Mouse (Mus musculus) midbrain, embryonic 14.5 days (tissue): ENCODE data around the gene Gpr62. TPM values are rescaled to one million over a fixed set of nuclear protein-coding genes. Genes with fewer than 3 reads are reported as not detected.

Source experiments
- polyA plus RNA-seq: library from polyadenylated mRNA; unstranded; fragments of >200 nt; fragmentation: Nextera tagmentation; extraction: Ambion mirVana; gene quantifications from 2 replicates; pipeline ENCODE4 v1.2.1, GENCODE M21; 2014

The Gpr62 gene
- polyA plus RNA-seq, 1 experiment from 2014 or later, result 0.93 TPM

Other genes with a start within 250 kb of the Gpr62 start
- gene Tlr9, start 243.3 kb downstream of the Gpr62 start, polyA plus RNA-seq, result 0.08 and 0.09 TPM in 2 replicates
- gene Alas1, start 217.3 kb downstream of the Gpr62 start, polyA plus RNA-seq, result 93.0 and 101 TPM in 2 replicates
- 7.1 and 8.4 TPM in 2 replicates for gene Poc1a, start 184.9 kb downstream of the Gpr62 start, polyA plus RNA-seq
- 16.2 and 19.9 TPM in 2 replicates for gene Dusp7, start 97.3 kb downstream of the Gpr62 start, polyA plus RNA-seq
- 708 and 777 TPM in 2 replicates for gene Rpl29, start 36.5 kb downstream of the Gpr62 start, polyA plus RNA-seq
- gene Acy1, start 27.6 kb downstream of the Gpr62 start, polyA plus RNA-seq, result 19.1 and 21.6 TPM in 2 replicates
- gene Abhd14b, start 18.5 kb downstream of the Gpr62 start, polyA plus RNA-seq, result 6.0 and 6.8 TPM in 2 replicates
- 51.2 and 68.8 TPM in 2 replicates for gene Abhd14a, start 18.3 kb downstream of the Gpr62 start, polyA plus RNA-seq
- gene Pcbp4, start 12.6 kb downstream of the Gpr62 start, polyA plus RNA-seq, result 219 and 247 TPM in 2 replicates
- gene Rrp9, start 10.0 kb upstream of the Gpr62 start, polyA plus RNA-seq, result 41.0 and 41.2 TPM in 2 replicates
- gene Parp3, start 11.0 kb upstream of the Gpr62 start, polyA plus RNA-seq, result 0.28 and 0.76 TPM in 2 replicates
- not detected in 2 replicates for gene Iqcf1, start 34.0 kb upstream of the Gpr62 start, polyA plus RNA-seq
- gene Iqcf5, start 48.6 kb upstream of the Gpr62 start, polyA plus RNA-seq, result not detected in 2 replicates
- gene Iqcf3, start 95.7 kb upstream of the Gpr62 start, polyA plus RNA-seq, result not detected in 2 replicates
- not detected in 2 replicates for gene Iqcf4, start 105.1 kb upstream of the Gpr62 start, polyA plus RNA-seq
- not detected in 2 replicates for gene Iqcf6, start 160.6 kb upstream of the Gpr62 start, polyA plus RNA-seq
- 11.7 and 13.9 TPM in 2 replicates for gene Grm2, start 190.1 kb upstream of the Gpr62 start, polyA plus RNA-seq
- gene Tex264, start 220.0 kb upstream of the Gpr62 start, polyA plus RNA-seq, result 48.3 and 53.6 TPM in 2 replicates